Mouse (Mus musculus) skeletal muscle tissue, postnatal 0 days (tissue): ENCODE data around the gene Orm3. TPM values are rescaled to one million over a fixed set of nuclear protein-coding genes. Genes with fewer than 3 reads are reported as not detected.

Experiments used
- polyA plus RNA-seq: library from polyadenylated mRNA; unstranded; fragments of >200 nt; fragmentation: Nextera tagmentation; extraction: Ambion mirVana; gene quantifications from 2 replicates; pipeline ENCODE4 v1.2.1, GENCODE M21; 2015

Orm3 gene
- polyA plus RNA-seq: 0.17 and 0.51 TPM in 2 replicates

DNA sequence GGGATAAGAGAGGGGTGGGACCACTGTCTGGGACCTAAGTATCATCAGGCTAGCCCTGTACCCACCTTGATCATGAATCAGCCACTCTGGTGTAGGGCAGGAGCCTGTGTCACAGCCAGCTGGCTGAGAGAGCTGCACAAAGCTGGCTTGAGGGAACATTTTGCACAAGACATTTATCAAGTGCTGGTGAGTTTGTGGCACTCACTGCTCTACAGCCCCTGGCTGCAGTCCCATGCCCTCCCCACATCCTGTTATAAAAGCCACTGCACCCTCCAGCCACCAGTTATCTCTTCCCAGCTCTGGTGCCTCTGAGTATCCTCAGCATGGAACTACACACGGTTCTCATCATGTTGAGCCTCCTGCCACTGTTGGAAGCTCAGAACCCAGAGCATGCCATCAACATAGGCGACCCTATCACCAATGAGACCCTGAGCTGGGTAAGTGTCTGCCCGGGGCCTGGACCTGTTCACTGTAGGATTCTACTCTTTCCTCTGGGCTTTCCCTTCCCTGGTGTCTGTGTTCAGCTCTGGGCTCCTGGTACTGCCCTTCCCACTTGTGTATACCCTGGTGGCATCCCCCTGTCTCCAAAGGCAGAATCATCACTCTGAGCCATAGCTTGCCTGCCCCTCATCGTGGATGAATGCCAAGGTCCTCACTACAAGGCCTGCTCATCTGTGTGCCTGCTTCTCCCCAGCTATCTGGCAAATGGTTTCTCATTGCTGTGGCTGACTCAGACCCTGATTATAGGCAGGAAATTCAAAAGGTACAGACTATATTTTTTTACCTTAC is at the start of gene Orm3:
Orm3 (plus strand) TSS at position 286 of the 789 bp plus-strand sequence.

DNA sequence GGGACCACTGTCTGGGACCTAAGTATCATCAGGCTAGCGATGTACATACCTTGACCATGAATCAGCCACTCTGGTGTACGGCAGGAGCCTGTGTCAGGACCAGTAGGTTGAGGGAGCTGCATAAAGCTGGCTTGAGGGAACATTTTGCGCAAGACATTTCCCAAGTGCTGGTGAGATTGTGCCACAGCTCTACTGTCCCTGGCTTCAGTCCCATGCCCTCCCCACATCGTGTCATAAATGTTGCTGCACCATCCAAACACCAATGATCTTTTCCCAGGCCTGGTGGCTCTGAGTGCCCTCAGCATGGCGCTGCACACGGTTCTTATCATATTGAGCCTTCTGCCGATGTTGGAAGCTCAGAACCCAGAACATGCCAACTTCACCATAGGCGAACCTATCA is 11.7 kb upstream of the Orm3 start, which contains the start of gene Orm1:
Orm1 (plus strand) TSS at position 266 of the 400 bp plus-strand sequence.

DNA sequence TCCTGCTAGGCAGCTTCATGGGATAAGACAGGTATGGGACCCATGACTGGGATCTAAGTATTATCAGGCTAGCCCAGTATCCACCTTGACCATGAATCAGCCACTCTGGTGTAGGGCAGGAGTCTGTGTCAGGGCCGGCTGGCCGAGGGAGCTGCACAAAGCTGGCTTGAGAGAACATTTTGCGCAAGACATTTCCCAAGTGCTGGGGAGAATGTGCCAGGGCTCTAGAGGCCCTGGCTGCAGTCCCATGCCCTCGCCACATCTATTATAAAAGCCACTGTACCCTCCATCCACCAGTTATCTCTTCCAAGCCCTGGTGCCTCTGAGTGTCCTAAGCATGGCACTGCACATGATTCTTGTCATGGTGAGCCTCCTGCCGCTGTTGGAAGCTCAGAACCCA is 6.2 kb downstream of the Orm3 start, which contains the start of gene Orm2:
Orm2 (plus strand) TSS at position 300 of the 400 bp plus-strand sequence.

DNA sequence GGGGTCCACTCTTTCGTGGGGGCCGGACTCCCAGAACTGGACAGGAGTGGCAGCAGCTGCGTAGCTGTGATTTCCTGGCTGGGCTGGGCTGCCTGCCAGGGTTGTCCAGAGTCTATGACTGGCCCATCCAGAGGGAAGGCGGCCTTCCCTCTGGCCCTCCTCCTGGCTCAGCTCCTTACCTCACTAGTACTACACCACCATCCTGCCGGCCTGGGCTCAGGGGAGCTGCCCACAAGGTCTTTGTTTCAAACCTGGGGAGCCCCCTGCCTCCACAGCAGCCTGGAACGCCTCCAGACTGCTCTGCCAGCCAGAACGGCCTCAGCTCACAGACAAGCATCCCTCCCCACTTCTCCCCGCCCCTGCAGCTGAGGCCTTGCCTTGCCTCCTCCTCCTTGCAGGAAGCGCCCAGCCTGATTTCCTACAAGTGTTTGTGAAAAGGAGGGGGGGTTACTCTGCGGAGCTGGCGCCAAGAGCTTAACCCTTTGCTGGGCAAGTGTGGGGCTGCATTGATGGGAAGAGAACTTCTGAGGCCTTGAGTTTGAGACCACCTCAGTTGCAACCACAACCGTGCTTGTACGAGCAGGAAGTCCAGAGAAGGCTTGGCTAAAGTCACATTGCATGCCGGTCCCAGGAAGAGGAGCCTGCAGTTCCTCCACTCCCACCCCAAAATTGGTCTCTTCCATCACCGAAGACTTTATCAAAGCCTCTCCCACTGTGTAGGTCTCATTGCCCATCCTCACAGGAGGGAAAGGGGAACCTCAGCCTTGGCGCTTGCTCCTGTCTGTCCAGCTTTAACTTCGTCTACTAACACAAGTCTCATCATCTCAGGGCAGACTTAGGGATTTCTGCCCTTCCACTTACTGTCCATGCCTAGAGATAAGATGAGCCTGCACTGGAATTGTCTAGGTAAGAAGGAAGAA is 47.3 kb downstream of the Orm3 start, which contains the start of gene Akna:
Akna (minus strand) TSS at position 315 of the 920 bp plus-strand sequence.

Other genes with a start within 250 kb of the Orm3 start
- gene Ambp, start 201.4 kb upstream of the Orm3 start, polyA plus RNA-seq: 0.67 TPM in 2 replicates
- not detected in 2 replicates for gene Kif12, start 184.0 kb upstream of the Orm3 start, polyA plus RNA-seq
- gene Col27a1, start 142.2 kb upstream of the Orm3 start, polyA plus RNA-seq: 5.4 and 6.7 TPM in 2 replicates
- 2.5 and 47.0 TPM in 2 replicates for gene Orm1, start 11.6 kb upstream of the Orm3 start, polyA plus RNA-seq
- gene Orm2, start 6.3 kb downstream of the Orm3 start, polyA plus RNA-seq: 0.85 TPM in 1 of 2 replicates, not detected in the other
- gene Akna, start 47.2 kb downstream of the Orm3 start, polyA plus RNA-seq: 1.8 and 2.0 TPM in 2 replicates
- gene Whrn, start 139.8 kb downstream of the Orm3 start, polyA plus RNA-seq: 1.3 and 1.6 TPM in 2 replicates
- gene Atp6v1g1, start 188.6 kb downstream of the Orm3 start, polyA plus RNA-seq: 280 and 298 TPM in 2 replicates
- 4.2 and 5.7 TPM in 2 replicates for gene Tmem268, start 202.6 kb downstream of the Orm3 start, polyA plus RNA-seq
- not detected in 2 replicates for gene Gm11213, start 249.1 kb downstream of the Orm3 start, polyA plus RNA-seq